Mouse (Mus musculus) ES-E14 (cell line): ENCODE measurements at regions not wholly inside any gene's neighbourhood (a gene's known extent, or its start where the extent isn't known, plus 50 kb on each side); places are given as distances from the start of the nearest gene placed in this dataset.

Experiments used
- HCFC1 ChIP-seq: IDR thresholded peaks from 2 replicates; pipeline ENCODE4 v1.6.1; 2012; ENCODE audit warnings: low read length, inconsistent platforms, borderline replicate concordance; ENCODE audit not compliant: insufficient read depth
- MAFK ChIP-seq: IDR thresholded peaks from 2 replicates; pipeline ENCODE4 v1.6.1; 2014; ENCODE audit warnings: mild to moderate bottlenecking, low read depth, low read length, inconsistent platforms; ENCODE audit not compliant: insufficient read depth
- ZC3H11A ChIP-seq: IDR thresholded peaks from 2 replicates; pipeline ENCODE4 v1.6.1; 2012; ENCODE audit warnings: low read depth, mild to moderate bottlenecking, inconsistent platforms, low read length, borderline replicate concordance
- ZNF384 ChIP-seq: IDR thresholded peaks from 2 replicates; pipeline ENCODE4 v1.6.1; 2012; ENCODE audit warnings: low read depth, low read length, inconsistent platforms

- TF ChIP-seq HCFC1 (no peak), MAFK (no peak), ZNF384 (no peak), ZC3H11A (no peak)
Measured at GRCm38 (mm10) chr16:95823803-95824202, 121.9 kb downstream of the Ets2 start.
